Mouse (Mus musculus) liver, postnatal 0 days (tissue): ENCODE data around the gene Mrvi1.

ENCODE experiments used
- CTCF ChIP-seq: sonication (generic); IDR thresholded peaks from 2 replicates; pipeline ENCODE4 v1.5.1; 2016; ENCODE audit warnings: antibody characterized with exemption, low read depth
- EP300 ChIP-seq: IDR thresholded peaks from 2 replicates; pipeline ENCODE4 v1.6.1; 2016; ENCODE audit warnings: antibody characterized with exemption, low read depth, mild to moderate bottlenecking

DNA sequence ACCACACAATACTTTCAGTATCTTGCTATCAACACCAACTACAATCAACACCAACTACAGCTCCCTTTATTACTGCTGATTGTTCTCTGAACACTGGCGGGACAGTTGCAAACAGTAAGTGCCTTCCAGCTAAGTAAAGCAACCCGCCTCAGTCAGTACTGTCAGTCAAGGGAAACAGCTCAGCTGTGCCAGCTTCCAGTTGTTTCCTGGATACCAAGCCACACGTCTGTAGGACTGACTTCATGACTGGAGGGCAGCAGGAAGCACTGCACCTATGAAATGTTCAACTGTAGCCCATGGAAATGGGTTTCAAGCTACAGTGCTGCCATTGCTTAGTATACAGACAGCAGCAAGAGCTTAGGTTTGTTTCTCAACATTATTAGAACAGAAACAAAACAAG lies 147.7 kb downstream of the Mrvi1 start:
- no peak for TF ChIP-seq CTCF
- no peak for TF ChIP-seq EP300
